Mouse (Mus musculus) kidney, postnatal 4 days (tissue): ENCODE measurements around the gene Txnip.

Experiments
- DNase-seq, 2 experiments: peaks; one replicate each; pipeline ENCODE4 v3.0.0; 2021; ENCODE audit warnings: mixed read lengths in 2 of 2

The Txnip gene

DNA sequence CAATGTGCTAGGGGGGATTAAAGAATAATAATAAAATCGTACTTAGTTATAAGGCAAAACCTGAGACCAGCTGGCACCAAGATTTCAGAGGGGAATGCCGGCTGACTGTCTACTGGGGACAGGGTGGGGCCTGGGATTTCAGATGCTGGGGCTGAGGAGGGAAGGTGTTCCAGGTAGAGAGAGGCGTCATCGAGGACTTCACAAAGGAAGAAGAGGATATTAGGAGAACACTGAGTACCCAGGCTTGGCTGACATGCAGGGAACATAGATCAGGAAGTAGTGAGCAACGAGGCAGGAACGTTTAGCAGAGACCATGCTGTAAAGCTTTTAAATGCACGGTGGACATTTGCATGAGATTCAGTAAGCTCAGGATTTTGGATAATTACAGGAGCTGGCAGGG lies 5.9 kb upstream of the Txnip start:
- no peak for DNase-seq

DNA sequence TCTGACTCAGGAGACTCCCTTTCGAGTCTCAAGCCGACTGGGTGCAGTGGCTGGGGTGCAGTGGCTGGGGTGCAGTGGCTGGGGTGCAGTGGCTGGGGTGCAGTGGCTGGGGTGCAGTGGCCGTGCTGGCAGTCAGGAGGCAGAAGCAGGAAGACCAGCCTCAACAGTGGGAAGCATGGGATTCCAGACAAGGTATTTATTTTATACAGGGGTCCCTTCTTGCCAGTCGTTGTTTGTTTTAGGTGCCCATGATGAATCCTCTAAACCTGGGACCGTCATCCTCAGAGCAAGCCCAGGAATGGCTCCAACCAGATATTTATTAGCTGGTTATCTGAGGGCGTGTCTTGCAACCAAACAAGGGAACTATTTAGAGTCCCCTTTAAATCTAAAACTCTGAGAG lies 4.2 kb upstream of the Txnip start:
- no peak for DNase-seq

DNA sequence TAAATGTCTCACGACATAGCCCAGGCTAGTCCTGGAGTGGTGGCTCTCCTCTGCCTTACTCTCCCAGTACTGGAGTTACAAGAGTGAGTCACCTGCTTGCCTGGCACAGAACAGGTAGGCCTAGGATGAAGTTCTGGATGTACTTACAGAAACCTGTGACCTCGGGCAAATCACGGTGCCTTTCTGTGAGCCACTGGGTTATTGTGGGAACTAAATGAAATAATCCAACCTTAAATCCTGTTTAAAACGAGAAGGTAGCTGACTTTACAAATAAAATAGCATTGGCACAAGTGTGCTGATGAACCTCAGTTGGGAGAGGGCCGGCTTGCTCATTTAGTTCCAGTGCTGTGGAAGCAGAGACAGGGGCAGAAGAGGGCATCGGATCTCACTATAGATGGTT lies 3.5 kb upstream of the Txnip start:
- DNase-seq: no peak

DNA sequence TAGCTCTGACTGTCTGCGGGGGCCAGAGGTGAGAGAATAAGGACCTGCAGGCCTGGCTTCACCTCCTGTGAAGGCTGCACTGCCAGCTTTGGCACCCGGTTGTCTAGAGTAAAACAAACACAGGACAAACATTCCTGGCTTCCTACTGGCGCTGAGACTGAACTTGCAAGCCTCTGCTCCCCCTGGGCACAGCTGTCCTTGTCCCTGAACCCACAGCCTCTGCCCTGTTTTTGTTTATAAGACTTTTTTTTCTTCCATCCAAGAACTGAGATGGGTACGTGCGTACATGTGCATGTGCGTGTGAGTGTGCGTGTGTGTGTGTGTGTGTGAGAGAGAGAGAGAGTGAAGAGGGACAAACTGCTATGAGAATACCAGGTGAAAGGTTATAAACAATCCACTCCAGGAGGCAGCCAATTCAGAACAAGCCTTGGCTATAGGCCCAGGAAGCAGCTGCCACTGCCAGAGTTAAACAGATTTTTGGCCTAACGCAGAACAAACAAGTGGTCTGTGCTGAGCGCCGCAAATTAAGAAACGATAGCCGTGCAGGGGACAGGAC lies 2.6 kb upstream of the Txnip start:
- DNase-seq: peak; percentile 76 to 81

DNA sequence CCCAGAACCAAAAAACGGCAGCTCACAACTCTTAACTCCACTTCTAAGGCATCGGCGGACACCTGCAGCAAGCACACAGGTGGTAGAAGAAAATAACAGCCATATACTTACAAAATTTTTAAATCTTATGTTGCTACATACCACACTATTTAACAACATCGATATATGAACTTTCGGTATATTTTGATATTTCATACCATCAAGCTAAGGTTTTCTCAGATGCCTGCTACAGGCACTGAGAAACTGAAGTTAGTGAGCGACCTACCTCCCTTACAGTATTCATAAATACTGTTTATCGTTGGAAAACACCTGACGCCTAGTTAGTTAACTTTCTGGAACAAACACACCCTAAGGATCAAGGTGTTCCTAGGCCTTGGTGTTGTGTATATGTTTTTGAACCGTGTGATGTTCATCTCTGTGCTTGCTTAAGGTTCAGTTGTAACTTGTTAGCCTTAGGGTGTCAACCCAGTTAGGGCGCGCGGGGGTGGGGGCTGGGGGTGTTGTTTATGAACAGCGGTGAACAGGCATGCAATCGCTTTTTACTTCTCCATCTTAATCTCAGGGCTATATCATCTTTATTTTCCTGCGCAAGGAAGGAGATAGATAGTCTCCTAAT lies 1.6 kb upstream of the Txnip start:
- DNase-seq: no peak

DNA sequence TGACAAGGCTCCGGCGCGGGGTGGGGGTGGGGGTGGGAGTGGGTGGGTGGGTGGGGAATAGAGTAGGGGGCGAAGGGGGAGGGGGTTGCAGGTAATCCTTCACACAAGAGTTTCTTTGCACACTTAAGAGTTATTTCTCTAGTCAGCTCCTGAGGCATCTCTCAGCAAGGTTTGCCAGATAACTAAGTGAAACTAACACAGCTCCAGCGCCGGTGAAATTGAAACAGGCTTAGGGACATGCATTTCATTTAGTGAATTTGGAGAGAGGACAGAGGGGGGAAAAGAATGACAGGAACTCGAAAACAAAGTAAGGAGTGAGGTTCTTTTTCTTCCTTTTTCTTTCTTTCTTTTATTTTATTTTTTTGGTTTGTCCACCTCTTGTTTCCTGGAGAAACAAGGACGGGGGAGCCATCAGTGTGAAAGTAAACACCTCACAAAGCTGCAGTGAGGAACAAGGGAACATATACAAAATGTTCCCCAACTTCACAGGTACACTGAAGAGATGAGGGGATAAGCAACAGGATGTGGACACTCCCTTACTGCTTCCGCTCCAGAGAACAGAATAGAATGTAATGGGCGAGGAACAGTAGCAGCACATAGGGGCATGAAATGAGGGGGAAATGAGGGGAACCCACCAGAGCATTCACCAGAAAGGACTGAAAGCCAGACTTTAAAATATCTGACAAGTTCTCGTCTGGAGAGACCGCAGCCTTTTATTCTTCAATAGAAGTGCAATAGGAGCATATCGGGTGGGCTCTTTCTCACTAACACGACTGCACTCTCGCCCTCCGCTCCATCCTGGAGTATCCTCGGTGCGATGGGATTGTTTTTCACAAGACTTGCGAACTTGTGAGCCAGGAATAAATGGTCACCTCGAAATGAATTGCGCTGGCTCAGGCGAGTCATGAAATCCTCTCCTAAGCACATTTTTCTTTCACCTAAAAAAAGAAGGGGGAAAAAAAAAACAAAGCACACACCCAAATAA lies 814 bp upstream of the Txnip start:
- peak in 1 of 2 experiments; percentile 36 for DNase-seq

DNA sequence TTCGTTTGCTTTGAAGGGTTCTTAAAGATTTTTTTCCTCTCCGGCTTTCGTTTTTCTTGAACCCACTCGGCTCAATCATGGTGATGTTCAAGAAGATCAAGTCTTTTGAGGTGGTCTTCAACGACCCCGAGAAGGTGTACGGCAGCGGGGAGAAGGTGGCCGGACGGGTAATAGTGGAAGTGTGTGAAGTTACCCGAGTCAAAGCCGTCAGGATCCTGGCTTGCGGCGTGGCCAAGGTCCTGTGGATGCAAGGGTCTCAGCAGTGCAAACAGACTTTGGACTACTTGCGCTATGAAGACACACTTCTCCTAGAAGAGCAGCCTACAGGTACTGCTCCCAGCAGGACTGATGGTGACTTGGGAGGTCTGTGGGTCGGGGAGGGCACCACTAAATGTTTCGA lies 402 bp downstream of the Txnip start:
- peak in 1 of 2 experiments; percentile 72 for DNase-seq

DNA sequence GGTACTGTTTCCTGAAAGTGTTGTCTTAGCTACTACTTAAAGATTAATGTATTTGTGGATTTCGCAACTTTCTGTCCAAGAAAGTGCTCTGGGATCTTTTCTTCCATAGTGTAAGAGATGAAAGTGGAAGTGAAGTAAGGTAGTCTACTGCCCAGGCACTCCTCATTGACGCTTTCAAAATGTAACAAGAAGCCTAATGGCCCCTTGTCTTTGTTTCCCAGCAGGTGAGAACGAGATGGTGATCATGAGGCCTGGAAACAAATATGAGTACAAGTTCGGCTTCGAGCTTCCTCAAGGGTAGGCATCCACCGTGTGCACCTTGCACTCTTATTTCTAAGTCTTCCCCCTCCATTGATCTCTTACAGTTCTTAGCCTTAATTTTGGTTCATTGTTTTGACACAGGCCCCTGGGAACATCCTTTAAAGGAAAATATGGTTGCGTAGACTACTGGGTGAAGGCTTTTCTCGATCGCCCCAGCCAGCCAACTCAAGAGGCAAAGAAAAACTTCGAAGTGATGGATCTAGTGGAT lies 975 bp downstream of the Txnip start:
- no peak for DNase-seq

DNA sequence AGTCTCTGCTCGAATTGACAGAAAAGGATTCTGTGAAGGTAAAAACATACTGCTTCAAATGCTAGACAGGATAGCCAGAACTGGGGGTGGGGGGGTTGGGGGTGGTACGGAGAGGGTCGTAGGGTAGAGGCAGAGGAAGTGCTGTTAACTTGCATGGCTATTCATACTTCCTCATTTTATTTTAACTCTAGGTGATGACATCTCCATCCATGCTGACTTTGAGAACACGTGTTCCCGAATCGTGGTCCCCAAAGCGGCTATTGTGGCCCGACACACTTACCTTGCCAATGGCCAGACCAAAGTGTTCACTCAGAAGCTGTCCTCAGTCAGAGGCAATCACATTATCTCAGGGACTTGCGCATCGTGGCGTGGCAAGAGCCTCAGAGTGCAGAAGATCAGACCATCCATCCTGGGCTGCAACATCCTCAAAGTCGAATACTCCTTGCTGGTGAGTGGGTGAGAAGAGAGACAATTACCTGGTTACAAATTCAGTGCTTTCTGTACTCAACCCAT lies 1.7 kb downstream of the Txnip start:
- DNase-seq: peak in 1 of 2 experiments; percentile 47

DNA sequence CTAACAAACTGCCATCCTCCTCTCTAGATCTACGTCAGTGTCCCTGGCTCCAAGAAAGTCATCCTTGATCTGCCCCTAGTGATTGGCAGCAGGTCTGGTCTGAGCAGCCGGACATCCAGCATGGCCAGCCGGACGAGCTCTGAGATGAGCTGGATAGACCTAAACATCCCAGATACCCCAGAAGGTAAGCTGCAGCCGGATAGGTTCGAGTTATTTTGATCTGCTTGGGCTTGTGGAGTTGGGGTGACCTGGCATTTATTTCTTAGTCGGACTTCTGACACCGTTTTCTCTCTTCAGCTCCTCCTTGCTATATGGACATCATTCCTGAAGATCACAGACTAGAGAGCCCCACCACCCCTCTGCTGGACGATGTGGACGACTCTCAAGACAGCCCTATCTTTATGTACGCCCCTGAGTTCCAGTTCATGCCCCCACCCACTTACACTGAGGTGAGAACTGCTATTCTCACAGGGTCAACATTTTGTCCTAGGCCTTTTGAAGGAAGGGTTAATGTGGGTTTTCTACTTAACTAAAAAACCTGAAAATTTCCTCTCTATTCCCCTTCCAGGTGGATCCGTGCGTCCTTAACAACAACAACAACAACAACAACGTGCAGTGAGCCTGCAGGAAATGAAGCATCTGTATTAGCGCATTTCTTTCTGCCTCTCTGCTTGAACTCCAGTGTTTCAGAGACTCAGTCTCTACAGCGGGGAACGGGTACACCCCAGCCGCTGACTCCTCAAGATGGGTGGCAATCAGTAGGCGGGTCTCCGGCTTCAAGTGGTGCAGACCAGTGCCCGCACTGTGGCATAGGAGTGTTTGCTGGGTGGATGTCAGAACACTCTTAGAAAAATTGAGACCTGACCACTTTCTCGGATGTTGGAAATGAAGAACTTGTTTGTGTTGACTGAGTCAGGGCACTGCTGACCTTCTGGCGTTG lies 2.4 kb downstream of the Txnip start:
- DNase-seq: peak in 1 of 2 experiments; percentile 52

DNA sequence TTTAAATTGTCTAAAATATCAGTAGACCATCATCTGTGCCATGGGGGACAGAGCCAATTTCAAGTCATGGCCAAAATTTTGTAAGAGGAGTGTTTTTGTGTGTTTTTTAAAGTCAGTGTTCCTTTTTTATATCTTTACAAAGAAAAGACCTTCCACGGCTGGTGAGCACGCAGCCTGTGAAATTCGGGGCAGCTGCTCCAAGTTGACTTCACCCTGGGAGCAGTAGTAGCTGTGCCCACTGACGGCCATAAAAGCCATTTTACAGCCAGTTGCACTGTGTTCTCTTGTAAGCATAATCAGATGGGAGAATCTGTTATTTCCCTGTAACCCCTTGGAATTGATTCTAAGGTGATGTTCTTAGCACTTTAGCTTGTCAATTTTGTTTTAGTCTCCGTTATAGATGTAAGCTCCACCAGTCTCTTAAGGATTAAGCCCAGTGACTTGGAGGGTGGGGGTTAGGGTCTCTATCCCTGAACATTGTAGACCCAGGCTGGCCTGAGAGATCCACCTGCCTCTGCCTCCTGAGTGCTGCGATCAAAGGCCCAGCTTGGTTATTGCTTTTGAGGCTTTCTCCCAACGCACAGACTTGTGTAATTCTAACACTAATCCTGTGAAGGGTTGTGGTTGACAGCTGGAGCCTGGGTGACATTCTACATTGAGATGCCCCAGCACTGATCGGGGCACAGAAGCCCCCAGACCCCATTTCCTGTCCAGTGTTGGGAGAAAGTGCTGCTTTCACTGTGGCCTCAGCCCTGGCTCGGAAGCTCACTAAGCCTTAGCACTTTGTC lies 3.3 kb downstream of the Txnip start:
- no peak for DNase-seq

DNA sequence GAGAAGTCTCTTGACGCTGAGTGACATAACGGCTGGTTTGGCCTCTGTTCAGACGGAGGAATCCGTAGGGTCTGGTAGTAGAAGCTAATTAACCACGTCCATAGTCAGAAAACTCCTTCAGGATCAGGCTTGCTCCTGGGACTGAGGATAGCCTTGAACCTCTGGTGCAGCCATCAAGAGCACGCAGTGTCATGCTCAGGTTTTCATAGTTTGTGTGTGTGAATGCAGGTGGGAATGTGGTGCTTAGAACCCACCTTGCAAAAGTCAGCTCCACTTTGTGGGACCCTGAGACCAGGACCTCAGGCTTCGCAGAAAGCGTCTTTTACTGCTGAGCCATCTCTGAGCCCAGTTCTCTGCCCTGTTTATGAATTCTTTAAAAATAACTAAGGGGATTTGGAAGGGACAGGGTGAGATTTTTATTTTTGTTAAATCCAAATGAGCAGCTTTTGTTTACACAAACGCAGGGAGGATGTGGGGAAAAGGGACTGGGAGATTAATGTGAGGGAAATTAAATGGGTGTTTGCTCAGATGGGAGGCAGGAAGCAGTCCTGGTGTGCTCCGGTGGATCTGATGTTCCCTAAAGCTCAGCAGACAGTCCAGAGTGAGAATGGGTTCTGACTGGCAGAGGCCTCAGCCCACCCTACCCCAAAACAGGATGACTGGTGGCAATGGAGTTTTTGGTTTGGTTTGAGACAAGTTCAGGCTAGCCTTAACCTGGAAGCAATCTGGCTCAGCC lies 4.4 kb downstream of the Txnip start:
- DNase-seq: peak in 1 of 2 experiments; percentile 61

DNA sequence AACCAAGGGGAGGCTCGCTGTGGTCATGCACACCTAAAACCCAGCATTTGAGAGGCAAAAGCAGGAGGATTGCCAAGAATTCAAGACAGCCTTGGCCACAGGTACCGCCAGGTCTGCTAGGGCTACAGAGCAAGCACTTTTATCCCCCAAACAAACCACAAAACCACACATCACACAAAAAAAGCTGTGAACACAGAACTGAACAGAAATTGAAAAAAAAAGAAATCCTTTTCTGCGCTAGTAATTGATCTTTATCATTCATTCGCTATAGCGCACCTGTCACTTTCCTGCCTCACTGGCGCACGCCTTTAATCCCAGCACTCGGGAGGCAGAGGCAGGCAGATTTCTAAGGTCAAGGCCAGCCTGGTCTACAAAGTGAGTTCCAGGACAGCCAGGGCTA lies 5.5 kb downstream of the Txnip start:
- DNase-seq: no peak

DNA sequence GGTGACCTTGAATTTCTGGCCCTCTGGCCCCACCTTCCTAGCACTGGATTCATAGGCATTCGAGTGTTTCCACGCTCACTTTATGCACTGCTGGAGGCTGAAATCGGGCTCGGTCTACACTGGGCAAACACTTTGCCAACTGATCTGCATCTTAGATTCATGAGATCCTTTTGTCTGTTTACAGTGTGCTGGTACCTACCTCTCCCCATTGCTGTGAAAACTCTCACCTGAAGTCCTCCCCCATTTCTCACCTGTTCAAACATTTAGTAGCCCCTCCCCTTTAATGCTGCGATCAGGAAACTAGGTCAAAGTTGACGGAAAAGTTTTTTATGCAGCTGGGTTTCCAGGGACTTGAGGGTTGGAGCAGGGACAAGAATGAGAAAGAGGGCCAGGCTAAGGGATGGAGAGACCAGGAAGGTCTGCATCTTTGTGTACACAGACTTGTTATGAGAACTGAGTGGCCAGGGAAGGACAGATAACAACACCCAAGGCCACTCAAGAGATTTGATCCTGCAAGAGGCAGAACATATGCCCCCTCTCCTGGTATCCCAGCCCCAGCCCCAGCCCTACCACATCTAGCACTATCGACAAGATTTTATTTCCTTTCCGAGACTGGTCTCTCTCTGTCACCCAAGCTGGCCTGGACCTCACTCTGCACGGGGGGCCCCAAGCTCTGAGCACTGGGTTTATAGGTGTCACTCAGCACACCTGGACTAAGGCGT lies 6.3 kb downstream of the Txnip start:
- peak in 1 of 2 experiments; percentile 58 for DNase-seq

DNA sequence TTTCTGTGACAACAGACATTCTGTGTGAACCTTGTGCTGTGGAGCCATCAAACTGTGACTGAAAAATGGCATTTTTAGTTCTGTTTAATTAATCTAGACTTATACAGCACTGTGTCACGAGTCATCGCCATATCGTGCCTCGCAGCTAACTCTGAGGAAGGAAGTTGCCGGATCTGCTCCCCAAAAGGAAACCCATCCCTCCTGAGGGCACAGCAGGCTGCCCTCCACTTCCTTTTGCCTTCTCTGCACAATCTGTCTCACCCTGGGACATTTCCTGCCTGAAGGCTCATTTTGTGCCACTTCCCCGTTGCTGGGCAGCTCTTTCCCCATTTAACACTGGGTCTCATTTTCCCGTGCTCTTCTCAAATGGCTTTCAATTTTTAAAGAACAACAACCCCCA lies 6.9 kb downstream of the Txnip start:
- peak in 1 of 2 experiments; percentile 67 for DNase-seq

DNA sequence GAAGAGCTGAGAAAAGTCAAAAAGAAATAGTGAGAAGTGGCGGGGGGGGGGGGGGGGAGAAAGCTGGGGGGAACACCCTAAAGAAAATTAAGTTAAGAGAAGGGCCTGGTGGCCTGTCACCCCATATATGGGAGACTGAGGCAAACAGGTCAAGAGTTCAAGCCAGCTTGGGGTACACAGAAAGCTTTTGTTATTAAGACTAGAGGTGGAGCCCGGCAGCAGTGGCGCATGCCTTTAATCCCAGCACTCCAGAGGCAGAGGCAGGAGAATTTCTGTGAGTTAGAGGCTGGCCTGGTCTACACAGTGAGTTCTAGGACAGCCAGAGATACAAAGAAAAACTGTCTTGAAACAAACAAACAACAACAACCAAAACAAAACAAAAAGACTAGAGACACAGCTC lies 7.3 kb downstream of the Txnip start:
- no peak for DNase-seq

DNA sequence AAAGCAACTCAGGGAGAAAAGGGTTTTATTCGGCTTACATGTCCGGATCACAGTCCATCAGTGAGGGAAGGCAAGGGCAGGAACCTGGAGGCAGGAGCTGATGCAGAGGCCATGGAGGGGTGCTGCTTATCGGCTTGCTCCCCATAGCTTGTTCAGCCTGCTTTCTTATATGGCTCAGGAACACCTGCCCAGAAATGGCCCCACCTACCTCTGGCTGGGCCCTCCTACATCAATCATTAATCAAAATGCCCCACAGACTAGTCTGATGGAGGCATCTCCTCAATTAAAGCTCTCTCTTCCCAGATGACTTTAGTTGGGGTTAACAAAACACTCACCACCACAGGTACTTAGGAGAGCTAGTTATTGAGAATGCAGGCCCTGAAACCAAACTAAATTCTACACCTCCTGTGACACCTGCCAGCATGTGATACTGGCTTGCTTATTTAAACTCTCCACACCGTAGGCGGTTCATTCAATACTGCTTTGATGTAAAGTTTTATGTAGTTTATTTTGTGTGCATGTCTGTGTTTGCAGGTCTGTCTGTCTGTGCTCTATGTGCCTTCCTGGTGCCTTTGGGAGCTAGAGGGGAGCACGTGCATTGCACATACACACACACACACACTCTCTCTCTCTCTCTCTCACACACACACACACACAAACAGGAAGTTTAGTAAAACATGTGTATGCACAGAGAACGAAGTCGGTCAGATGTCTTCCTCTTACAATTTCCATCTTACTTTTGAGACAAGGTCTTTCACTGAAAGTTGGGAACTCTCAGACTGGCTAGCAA lies 9.1 kb downstream of the Txnip start:
- DNase-seq: peak in 1 of 2 experiments; percentile 54

DNA sequence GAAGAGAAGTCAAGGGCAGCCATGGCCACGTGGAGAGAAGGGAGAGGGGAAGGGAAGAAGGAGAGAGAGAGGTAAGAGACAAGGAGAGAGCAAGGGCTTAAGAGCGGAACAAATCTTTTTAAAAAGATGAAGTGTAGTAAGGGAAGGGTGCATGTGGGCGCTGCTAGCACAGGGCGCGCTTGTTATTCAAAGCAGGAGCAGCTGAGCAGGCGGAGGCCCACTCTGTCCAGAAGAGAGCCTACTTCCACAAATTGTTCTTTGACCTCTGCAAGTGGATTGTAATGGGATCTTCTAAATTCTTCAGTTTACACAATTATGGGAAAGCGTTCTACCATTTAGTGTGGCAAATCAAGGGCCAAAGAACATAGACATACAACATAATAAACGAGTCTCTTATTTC lies 10.8 kb downstream of the Txnip start:
- DNase-seq: no peak

DNA sequence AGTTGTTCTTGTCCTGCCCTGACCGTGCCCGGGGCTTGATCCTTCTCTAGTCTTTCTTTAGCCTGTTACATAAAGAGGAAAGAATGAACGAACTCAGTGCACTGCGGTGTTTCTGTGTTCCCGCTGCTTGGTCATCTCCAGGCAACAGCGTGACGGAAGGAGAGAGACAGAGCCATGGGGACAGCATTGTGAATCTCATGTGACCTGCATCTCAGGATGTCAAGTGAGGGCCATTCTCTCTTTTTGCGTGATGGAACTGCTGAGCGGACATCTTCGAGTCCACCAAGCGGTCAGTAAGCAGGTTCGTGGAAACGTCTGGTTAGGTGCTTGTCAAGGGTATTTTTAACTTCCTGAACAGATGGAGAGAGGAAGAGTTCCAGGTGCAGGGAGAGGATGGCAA lies 11.7 kb downstream of the Txnip start:
- no peak for DNase-seq
